In genomic region chr19:47319061-47319460, GRCm38 (mm10) we compare ENCODE assay signal across 13 mouse cellular contexts.
DNase-seq lines count a peak whose midpoint lies in the region; ATAC-seq and TF ChIP-seq lines count a peak whose summit lies in the region.
"Had no signal": no experiment of that assay in that cellular context is flagged by ENCODE, and none has a peak within 500 bp of the region (broad histone marks: within the 10 kb centered on the region; RNA-seq: fewer than 3 reads in every experiment).

No protein-coding gene starts in this region.

- H3K4me2 ChIP-seq in heart, embryonic 16.5 days (ENCODE audit: low read depth, low read length), result peak overlapping the region; percentile 47
- peak overlapping the region; percentile 56 for H3K4me2 ChIP-seq in lung, embryonic 16.5 days (ENCODE audit: low read depth, low read length)
- no peak overlapping the region for H3K4me2 ChIP-seq in embryonic facial prominence, embryonic 15.5 days (replicated peaks)
- peak overlapping the region; percentile 33 for H3K4me2 ChIP-seq in limb, embryonic 15.5 days
- no peak overlapping the region for H3K4me2 ChIP-seq in intestine, postnatal 0 days (replicated peaks; ENCODE audit: low read depth)

- intact Hi-C loops in heart, postnatal 25 days (cut with DNase I), result no loop called here

- H3K27me3 ChIP-seq in heart, embryonic 16.5 days (ENCODE audit: control insufficient read depth, insufficient read depth, low read length), result no peaks in the 10 kb centered on the region
- no peaks in the 10 kb centered on the region for H3K27me3 ChIP-seq in lung, embryonic 16.5 days (ENCODE audit: control insufficient read depth, insufficient read depth, low read depth, low read length)
- H3K27me3 ChIP-seq in embryonic facial prominence, embryonic 15.5 days, result no peaks in the 10 kb centered on the region
- no peaks in the 10 kb centered on the region for H3K27me3 ChIP-seq in limb, embryonic 15.5 days
- no peaks in the 10 kb centered on the region for H3K27me3 ChIP-seq in intestine, postnatal 0 days (replicated peaks; ENCODE audit: control insufficient read depth, insufficient read depth, low read length)
- H3K27me3 ChIP-seq: CH12.LX; intestine, embryonic 15.5 days had no signal

- H3K27ac ChIP-seq in heart, embryonic 16.5 days (ENCODE audit: low read length), result no peak overlapping the region; the same call in 1 of the 2 replicates
- peak overlapping the region; percentile 88 for H3K27ac ChIP-seq in lung, embryonic 16.5 days (ENCODE audit: low read length)
- H3K27ac ChIP-seq in embryonic facial prominence, embryonic 15.5 days (replicated peaks), result 0 out of 2 replicates have a peak overlapping the region, but pooled peaks have one; percentile 96
- H3K27ac ChIP-seq in limb, embryonic 15.5 days, result peak overlapping the region; percentile 96
- no peak overlapping the region for H3K27ac ChIP-seq in intestine, postnatal 0 days (ENCODE audit: low read depth, low read length)

- no peaks in the 10 kb centered on the region for H3K36me3 ChIP-seq in heart, embryonic 16.5 days (ENCODE audit: control insufficient read depth, insufficient read depth)
- H3K36me3 ChIP-seq in lung, embryonic 16.5 days (ENCODE audit: control insufficient read depth, insufficient read depth, low read length), result no peaks in the 10 kb centered on the region
- no peaks in the 10 kb centered on the region for H3K36me3 ChIP-seq in embryonic facial prominence, embryonic 15.5 days
- H3K36me3 ChIP-seq in limb, embryonic 15.5 days, result no peaks in the 10 kb centered on the region
- no peaks in the 10 kb centered on the region for H3K36me3 ChIP-seq in intestine, postnatal 0 days (ENCODE audit: control insufficient read depth, insufficient read depth)
- H3K36me3 ChIP-seq: intestine, embryonic 15.5 days had no signal

- H3K4me1 ChIP-seq in heart, embryonic 16.5 days (ENCODE audit: control insufficient read depth, insufficient read depth, low read length), result peaks cover 71% of the 10 kb centered on the region
- H3K4me1 ChIP-seq in lung, embryonic 16.5 days (replicated peaks; ENCODE audit: control insufficient read depth, insufficient read depth, low read length), result peaks cover 79% of the 10 kb centered on the region
- peaks cover 98% of the 10 kb centered on the region for H3K4me1 ChIP-seq in embryonic facial prominence, embryonic 15.5 days
- H3K4me1 ChIP-seq in limb, embryonic 15.5 days, result peaks cover 98% of the 10 kb centered on the region
- peaks cover 8% of the 10 kb centered on the region; the same call in 1 of the 2 replicates for H3K4me1 ChIP-seq in intestine, postnatal 0 days (replicated peaks; ENCODE audit: control insufficient read depth, insufficient read depth, low read length)

- no peaks in the 10 kb centered on the region for H3K9me3 ChIP-seq in heart, embryonic 16.5 days (replicated peaks; ENCODE audit: control insufficient read depth, low read length)
- H3K9me3 ChIP-seq in lung, embryonic 16.5 days (ENCODE audit: control insufficient read depth, low read length), result no peaks in the 10 kb centered on the region
- H3K9me3 ChIP-seq in embryonic facial prominence, embryonic 15.5 days (replicated peaks), result no peaks in the 10 kb centered on the region
- no peaks in the 10 kb centered on the region for H3K9me3 ChIP-seq in limb, embryonic 15.5 days
- no peaks in the 10 kb centered on the region for H3K9me3 ChIP-seq in intestine, postnatal 0 days (ENCODE audit: control insufficient read depth)
- H3K9me3 ChIP-seq: intestine, embryonic 15.5 days had no signal

- no peak overlapping the region for H3K9ac ChIP-seq in heart, embryonic 16.5 days (ENCODE audit: low read length)
- peak overlapping the region; percentile 62 for H3K9ac ChIP-seq in lung, embryonic 16.5 days (ENCODE audit: low read length)
- no peak overlapping the region for H3K9ac ChIP-seq in embryonic facial prominence, embryonic 15.5 days
- H3K9ac ChIP-seq in limb, embryonic 15.5 days, result no peak overlapping the region
- H3K9ac ChIP-seq in intestine, postnatal 0 days (ENCODE audit: low read depth, low read length), result no peak overlapping the region
- H3K9ac ChIP-seq: intestine, embryonic 15.5 days had no signal

- WGBS in heart, embryonic 16.5 days, result 85% methylated on average over 8 of the region's 8 CpGs
- 68% methylated on average over 8 of the region's 8 CpGs for WGBS in lung, embryonic 16.5 days
- 85% methylated on average over 8 of the region's 8 CpGs for WGBS in embryonic facial prominence, embryonic 15.5 days
- WGBS in limb, embryonic 15.5 days, result 78% methylated on average over 8 of the region's 8 CpGs
- WGBS in intestine, postnatal 0 days, result 84% methylated on average over 8 of the region's 8 CpGs

- ATAC-seq in heart, embryonic 16.5 days (replicated peaks; ENCODE audit: extremely low read depth, insufficient read depth, low FRiP score), result no peak
- ATAC-seq in lung, embryonic 16.5 days (ENCODE audit: low read depth), result no peak
- no peak for ATAC-seq in embryonic facial prominence, embryonic 15.5 days (ENCODE audit: insufficient number of reproducible peaks, low FRiP score, low TSS enrichment, low read depth)
- ATAC-seq in limb, embryonic 15.5 days (ENCODE audit: insufficient number of reproducible peaks, low FRiP score, low TSS enrichment, low read depth), result no peak
- no peak for ATAC-seq in intestine, postnatal 0 days
- no peak for ATAC-seq in megakaryocyte, adult 5-6 weeks (ENCODE audit: poor library complexity, severe bottlenecking)
- ATAC-seq: intestine, embryonic 15.5 days had no signal

- no peak overlapping the region; the same call in 1 of the 2 replicates for H3K4me3 ChIP-seq in heart, embryonic 16.5 days (ENCODE audit: low read length)
- peak overlapping the region; percentile 52 for H3K4me3 ChIP-seq in lung, embryonic 16.5 days (ENCODE audit: low read length)
- no peak overlapping the region for H3K4me3 ChIP-seq in embryonic facial prominence, embryonic 15.5 days (replicated peaks)
- peak overlapping the region; percentile 28; the same call in 1 of the 2 replicates for H3K4me3 ChIP-seq in limb, embryonic 15.5 days
- H3K4me3 ChIP-seq in intestine, postnatal 0 days (ENCODE audit: low read depth, low read length), result no peak overlapping the region
- H3K4me3 ChIP-seq: erythroblast, embryonic 14.5 days; intestine, embryonic 15.5 days; layer of hippocampus, adult 2 months had no signal

- TF ChIP-seq CTCF in intestine, postnatal 0 days (IDR thresholded peaks at IDR 0.05; ENCODE audit: low read depth), result no peak

- DNase-seq in heart, postnatal 25 days (ENCODE audit: low spot score), result no peak
- no peak for DNase-seq in lung, postnatal 4 days
- DNase-seq: right cerebral cortex, adult 18-20 months had no signal

Comparison
In these comparisons a context has a peak if more than half of its experiments do, and no peak if none do; other contexts are left out.
1. H3K27ac ChIP-seq: peak in lung, embryonic 16.5 days (single experiment), embryonic facial prominence, embryonic 15.5 days (single experiment) and limb, embryonic 15.5 days (single experiment); none in heart, embryonic 16.5 days (single experiment) and intestine, postnatal 0 days (single experiment).
2. H3K4me2 ChIP-seq: peak in heart, embryonic 16.5 days (single experiment), lung, embryonic 16.5 days (single experiment) and limb, embryonic 15.5 days (single experiment); none in embryonic facial prominence, embryonic 15.5 days (single experiment) and intestine, postnatal 0 days (single experiment).
3. H3K4me3 ChIP-seq: peak in lung, embryonic 16.5 days (single experiment) and limb, embryonic 15.5 days (single experiment); none in heart, embryonic 16.5 days (single experiment), embryonic facial prominence, embryonic 15.5 days (single experiment) and intestine, postnatal 0 days (single experiment).